Mouse (Mus musculus): ENCODE measurements around the gene Prex1. TPM values are rescaled to one million over a fixed set of nuclear protein-coding genes. Genes with fewer than 3 reads are reported as not detected.

Prex1 gene
- total RNA-seq, 2 experiments from 2014 or later, result 9.2 to 39.2 TPM

- ATAC-seq (replicated peaks; ENCODE audit: low FRiP score, low TSS enrichment, poor library complexity, severe bottlenecking), result no peak
These were observed 14.6 kb upstream of the Prex1 start for GRCm38 (mm10) chr2:166728261-166728680.

DNA sequence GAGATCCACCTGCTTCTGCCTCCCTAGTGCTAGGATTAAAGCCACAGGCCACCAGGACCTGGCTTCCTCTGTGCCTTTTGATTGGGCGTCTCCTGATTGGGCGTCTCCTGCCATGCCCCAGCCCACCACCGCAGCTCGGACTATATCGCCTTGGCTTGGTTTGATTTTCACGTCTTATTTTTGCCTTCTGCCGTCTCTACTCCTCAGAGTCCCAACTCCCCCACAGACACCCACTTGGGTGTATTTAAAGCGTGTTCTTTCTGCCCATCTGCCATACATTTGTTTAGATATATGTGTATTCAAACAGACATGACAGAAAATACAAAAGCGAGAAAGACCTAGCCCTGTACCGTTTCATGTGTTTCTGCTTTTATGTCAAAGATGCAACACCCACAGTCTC is 14.2 kb upstream of the Prex1 start:
- ATAC-seq (replicated peaks; ENCODE audit: low FRiP score, low TSS enrichment, poor library complexity, severe bottlenecking), result no peak

DNA sequence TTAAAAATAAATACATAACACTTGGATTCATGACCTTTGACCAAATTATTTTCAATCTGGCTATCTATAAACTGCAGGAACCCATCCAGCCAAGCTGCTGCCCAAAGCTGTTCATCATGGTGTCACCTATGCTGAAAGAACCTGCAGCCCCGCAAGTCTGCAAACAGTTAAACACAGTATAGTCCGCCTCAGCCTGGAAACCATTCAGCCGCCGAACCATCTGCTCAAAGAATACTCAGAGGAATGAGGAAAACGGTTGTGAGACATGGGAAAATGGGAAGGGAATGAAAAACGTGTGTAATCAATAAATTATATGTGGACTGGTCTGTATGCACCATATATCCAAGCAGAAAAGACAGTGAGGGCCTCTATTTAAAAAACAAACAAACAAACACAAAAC is 13.3 kb upstream of the Prex1 start:
- no peak for ATAC-seq (replicated peaks; ENCODE audit: low FRiP score, low TSS enrichment, poor library complexity, severe bottlenecking)

DNA sequence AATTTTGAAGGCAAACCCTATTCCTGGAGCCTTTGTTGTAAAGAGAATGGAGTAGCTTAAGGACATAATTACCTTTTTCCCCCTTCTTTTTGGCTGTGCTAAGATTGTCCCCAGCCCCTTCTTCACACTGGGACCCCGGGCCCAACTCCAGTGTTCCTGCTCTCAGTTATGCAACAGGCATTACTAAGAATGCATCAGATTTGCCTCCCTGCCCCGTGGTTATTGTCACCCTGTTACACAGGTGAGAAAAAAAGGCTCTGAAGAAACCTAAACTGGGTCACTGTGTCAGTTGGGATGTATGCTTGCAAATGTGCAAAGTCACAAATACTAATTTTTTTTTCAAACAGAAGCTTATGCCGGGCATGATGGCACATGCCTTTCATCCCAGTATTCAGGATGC is 6.8 kb upstream of the Prex1 start:
- no peak for ATAC-seq (replicated peaks; ENCODE audit: low FRiP score, low TSS enrichment, poor library complexity, severe bottlenecking)

DNA sequence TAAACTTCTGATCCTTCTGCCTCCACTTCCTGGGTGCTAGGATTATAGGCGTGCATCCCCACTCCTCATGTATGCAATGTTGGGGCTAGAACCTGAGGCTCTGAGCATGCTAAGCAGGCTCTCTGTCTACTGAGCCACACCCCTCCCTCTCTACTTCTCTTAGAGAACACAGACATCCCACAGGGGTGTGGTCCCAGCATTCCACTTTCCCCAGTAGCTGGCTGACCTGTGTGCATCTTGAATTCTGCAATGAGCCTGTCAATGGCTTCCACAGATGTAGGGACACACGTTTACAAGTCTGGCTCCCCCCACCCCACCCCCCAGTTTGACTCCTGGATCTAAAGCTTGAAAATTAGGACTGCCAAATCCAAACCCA is 6.3 kb upstream of the Prex1 start:
- no peak for ATAC-seq (replicated peaks; ENCODE audit: low FRiP score, low TSS enrichment, poor library complexity, severe bottlenecking)

- ATAC-seq (replicated peaks; ENCODE audit: low FRiP score, low TSS enrichment, poor library complexity, severe bottlenecking), result peak; percentile 64
These were observed 5.8 kb upstream of the Prex1 start for GRCm38 (mm10) chr2:166719301-166719929.

DNA sequence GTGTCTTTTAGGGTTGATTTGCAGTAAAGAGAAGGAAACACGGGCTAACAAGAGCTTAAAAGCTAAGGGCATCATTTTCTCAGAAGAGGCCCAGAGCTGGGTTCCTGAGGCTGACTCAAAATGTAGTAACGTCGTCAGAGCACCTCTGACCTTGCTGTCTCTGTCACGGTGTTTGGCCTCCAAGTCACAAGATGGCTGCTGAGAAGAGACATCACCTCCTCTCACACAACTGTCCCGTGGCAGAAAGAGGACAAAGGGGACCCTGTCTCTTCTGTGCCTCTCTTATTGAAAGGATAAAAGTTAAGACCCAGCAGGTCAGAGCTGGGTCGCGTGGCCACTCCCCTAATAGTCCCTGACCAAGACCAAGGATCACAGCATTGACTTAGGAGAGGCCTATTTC is 2.4 kb upstream of the Prex1 start:
- no peak for ATAC-seq (replicated peaks; ENCODE audit: low FRiP score, low TSS enrichment, poor library complexity, severe bottlenecking)

GRCm38 (mm10) chr2:166714427-166714699 is 731 bp upstream of the Prex1 start:
- no peak for ATAC-seq (replicated peaks; ENCODE audit: low FRiP score, low TSS enrichment, poor library complexity, severe bottlenecking)

- peak; percentile 15 for ATAC-seq (replicated peaks; ENCODE audit: low FRiP score, low TSS enrichment, poor library complexity, severe bottlenecking)
These were observed 587 bp downstream of the Prex1 start for GRCm38 (mm10) chr2:166712801-166713689.

DNA sequence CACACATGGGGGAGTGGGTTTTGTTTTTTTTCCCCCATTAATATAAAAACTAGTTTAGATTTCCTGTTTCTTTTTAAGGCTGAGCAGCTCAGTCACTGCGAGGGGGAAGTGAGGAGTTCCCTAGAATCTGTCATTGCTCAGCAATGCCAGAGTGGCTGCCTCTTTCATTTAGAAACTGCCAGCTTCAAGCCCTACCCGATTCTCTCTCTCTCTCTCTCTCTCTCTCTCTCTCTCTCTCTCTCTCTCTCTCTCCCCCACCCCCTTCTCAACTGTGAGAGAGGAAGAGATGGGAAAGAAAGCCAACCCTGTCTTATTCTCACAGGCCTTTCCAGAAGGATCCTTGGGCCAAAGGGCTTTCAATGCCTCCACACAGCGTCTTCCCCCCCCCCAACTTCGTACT is 1.3 kb downstream of the Prex1 start:
- no peak for ATAC-seq (replicated peaks; ENCODE audit: low FRiP score, low TSS enrichment, poor library complexity, severe bottlenecking)

DNA sequence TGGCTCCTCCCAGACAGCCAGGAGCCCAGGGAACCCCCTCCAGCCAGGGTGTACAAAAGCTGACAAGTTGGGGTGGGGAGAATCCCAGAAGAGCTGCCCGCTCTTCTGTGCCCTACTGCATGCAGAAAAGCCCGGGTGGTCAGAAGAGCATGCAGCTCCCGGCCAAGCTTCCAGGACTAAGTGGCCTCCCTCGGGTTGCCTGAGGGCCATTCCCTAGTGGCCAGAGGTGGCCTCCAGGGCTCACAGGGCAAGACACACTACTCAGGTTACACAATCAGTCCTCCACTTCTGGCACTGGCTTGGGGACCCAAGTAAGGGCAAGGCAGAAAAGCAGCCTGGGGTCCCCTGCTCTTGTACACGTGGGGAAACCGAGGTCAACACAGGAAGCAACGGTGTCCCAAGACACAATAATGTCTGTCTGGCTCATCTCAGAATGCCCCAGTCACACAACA is 1.9 kb downstream of the Prex1 start:
- no peak for ATAC-seq (replicated peaks; ENCODE audit: low FRiP score, low TSS enrichment, poor library complexity, severe bottlenecking)

GRCm38 (mm10) chr2:166709883-166710282 is 3.7 kb downstream of the Prex1 start:
- no peak for ATAC-seq (replicated peaks; ENCODE audit: low FRiP score, low TSS enrichment, poor library complexity, severe bottlenecking)

- ATAC-seq (replicated peaks; ENCODE audit: low FRiP score, low TSS enrichment, poor library complexity, severe bottlenecking), result peak; percentile 36
These were observed 5.3 kb downstream of the Prex1 start for GRCm38 (mm10) chr2:166708304-166708703.

GRCm38 (mm10) chr2:166706526-166706925 is 7.1 kb downstream of the Prex1 start:
- ATAC-seq (replicated peaks; ENCODE audit: low FRiP score, low TSS enrichment, poor library complexity, severe bottlenecking), result peak; percentile 51

DNA sequence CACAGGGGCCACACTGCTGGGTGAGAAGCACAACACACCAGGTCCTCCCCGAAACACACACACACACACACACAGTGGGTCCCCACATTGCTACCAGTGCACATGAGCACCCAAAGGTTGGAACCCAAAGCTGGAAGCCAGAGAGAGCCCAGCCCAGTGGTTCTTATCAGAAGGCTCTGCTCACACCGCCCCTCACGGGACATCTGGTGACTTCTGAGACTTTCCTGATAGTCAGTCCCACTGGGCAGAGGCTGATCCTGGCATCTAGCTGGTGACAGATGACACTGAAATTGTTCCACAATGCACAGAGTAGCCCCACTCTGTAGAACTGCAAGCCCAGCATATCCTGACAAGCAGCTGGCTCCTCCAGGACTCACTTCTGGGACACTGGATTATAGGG is 10.1 kb downstream of the Prex1 start:
- peak; percentile 84 for ATAC-seq (replicated peaks; ENCODE audit: low FRiP score, low TSS enrichment, poor library complexity, severe bottlenecking)

- no peak for ATAC-seq (replicated peaks; ENCODE audit: low FRiP score, low TSS enrichment, poor library complexity, severe bottlenecking)
These were observed 11.6 kb downstream of the Prex1 start for GRCm38 (mm10) chr2:166702113-166702445.

GRCm38 (mm10) chr2:166701248-166702112 is 12.2 kb downstream of the Prex1 start:
- peak; percentile 32 for ATAC-seq (replicated peaks; ENCODE audit: low FRiP score, low TSS enrichment, poor library complexity, severe bottlenecking)

DNA sequence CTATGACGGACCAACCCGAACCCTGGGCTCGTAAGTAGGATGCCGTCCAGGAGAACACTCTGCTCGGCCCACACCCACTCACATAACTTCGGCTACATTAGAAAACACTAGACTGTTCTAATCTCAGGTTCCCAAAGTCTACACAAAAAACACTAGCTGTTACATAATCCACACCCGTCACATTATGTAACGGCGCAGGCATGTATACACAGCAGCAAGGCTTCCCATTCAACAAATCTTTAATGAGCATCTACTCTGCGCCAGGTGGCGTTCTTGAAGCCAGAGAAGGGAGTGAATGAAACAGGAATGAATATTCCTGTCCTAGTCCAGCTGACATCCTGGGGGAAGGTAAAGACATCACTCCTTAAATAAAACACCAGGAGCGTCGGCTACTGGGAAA is 12.9 kb downstream of the Prex1 start:
- ATAC-seq (replicated peaks; ENCODE audit: low FRiP score, low TSS enrichment, poor library complexity, severe bottlenecking), result no peak

GRCm38 (mm10) chr2:166700116-166700515 is 13.5 kb downstream of the Prex1 start:
- no peak for ATAC-seq (replicated peaks; ENCODE audit: low FRiP score, low TSS enrichment, poor library complexity, severe bottlenecking)

DNA sequence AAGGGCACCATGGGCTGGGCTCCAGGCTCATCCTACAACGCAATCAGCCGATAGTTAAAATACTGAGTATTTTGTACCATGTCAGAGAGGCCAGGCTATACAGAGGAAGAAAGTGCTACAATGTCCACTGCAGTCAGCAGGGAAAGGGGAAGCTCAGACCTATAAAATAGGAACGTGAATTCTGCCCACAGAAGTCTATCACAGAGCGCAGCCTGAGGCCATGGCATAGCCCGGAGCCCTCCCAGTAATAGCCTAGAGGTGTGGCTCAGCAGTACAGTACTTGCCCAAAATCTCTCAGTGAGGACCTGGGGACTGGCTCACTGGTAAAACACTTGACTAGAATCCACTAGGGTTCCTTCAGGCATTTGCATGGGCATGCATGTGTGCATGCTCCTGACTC is 14.1 kb downstream of the Prex1 start:
- ATAC-seq (replicated peaks; ENCODE audit: low FRiP score, low TSS enrichment, poor library complexity, severe bottlenecking), result no peak
